Mouse (Mus musculus) embryonic facial prominence, embryonic 10.5 days (tissue): ENCODE data around the gene Amz2. TPM values are rescaled to one million over a fixed set of nuclear protein-coding genes. Genes with fewer than 3 reads are reported as not detected.

Experiments used
- DNase-seq: peaks from one replicate; pipeline ENCODE4 v3.0.0-alpha.2; 2017; ENCODE audit warnings: low spot score
- H3K27ac ChIP-seq: fragments of 300-500 bp; sonication (generic); replicated peaks from 2 replicates; pipeline ENCODE4 v1.5.1; 2016; ENCODE audit warnings: mild to moderate bottlenecking
- H3K27me3 ChIP-seq: fragments of 300-500 bp; sonication (generic); replicated peaks from 2 replicates; pipeline ENCODE4 v1.6.1; 2016; ENCODE audit warnings: low read depth, mild to moderate bottlenecking; ENCODE audit not compliant: poor library complexity, severe bottlenecking
- H3K36me3 ChIP-seq: fragments of 300-500 bp; sonication (generic); replicated peaks from 2 replicates; pipeline ENCODE4 v1.6.1; 2016; ENCODE audit warnings: mild to moderate bottlenecking, moderate library complexity
- H3K4me1 ChIP-seq: fragments of 300-500 bp; sonication (generic); 2 replicates; pipeline ENCODE4 v1.6.1; 2016
- H3K4me3 ChIP-seq: fragments of 300-500 bp; sonication (generic); 2 replicates; pipeline ENCODE4 v1.5.1; 2016; ENCODE audit warnings: mild to moderate bottlenecking, moderate library complexity
- H3K9me3 ChIP-seq: fragments of 300-500 bp; sonication (generic); 2 replicates; pipeline ENCODE4 v1.6.1; 2016; ENCODE audit warnings: mild to moderate bottlenecking
- WGBS: fragments of 180-500 bp; shearing (Covaris S2); methylation state at CpG from one replicate; pipeline ENCODE4 v1.1.7; 2016; 5-methylcytosine and 5-hydroxymethylcytosine counted together
- polyA plus RNA-seq: library from polyadenylated mRNA; unstranded; fragments of >200 nt; fragmentation: Nextera tagmentation; extraction: Ambion mirVana; gene quantifications from 2 replicates; pipeline ENCODE4 v1.2.1, GENCODE M21; 2016

The Amz2 gene
- polyA plus RNA-seq, 1 experiment from 2014 or later, result 41.6 TPM

GRCm38 (mm10) chr11:109426272-109426586 lies 483 bp downstream of the Amz2 start:
- Histone ChIP-seq H3K9me3 (no peaks in the 10 kb centered on the region), H3K27me3 (no peaks in the 10 kb centered on the region), H3K36me3 (peaks cover 30% of the 10 kb centered on the region), H3K4me1 (peaks cover 13% of the 10 kb centered on the region), H3K27ac (peak overlapping the region; percentile 91), H3K4me3 (peak overlapping the region; percentile 80)
- under 1% methylated on average over 11 of the region's 11 CpGs for WGBS
- no peak for DNase-seq

GRCm38 (mm10) chr11:109427353-109427752 lies 1.6 kb downstream of the Amz2 start:
- WGBS, result 96% methylated on average over 5 of the region's 5 CpGs
- no peak for DNase-seq
- H3K9me3 ChIP-seq, result no peaks in the 10 kb centered on the region
- H3K27ac ChIP-seq, result no peak overlapping the region
- no peaks in the 10 kb centered on the region for H3K27me3 ChIP-seq
- peaks cover 35% of the 10 kb centered on the region for H3K36me3 ChIP-seq
- H3K4me3 ChIP-seq, result no peak overlapping the region
- peaks cover 13% of the 10 kb centered on the region for H3K4me1 ChIP-seq

- no peaks in the 10 kb centered on the region; the same call in 1 of the 2 replicates for H3K27me3 ChIP-seq
- H3K27ac ChIP-seq, result no peak overlapping the region
- WGBS, result 93% methylated on average over 16 of the region's 16 CpGs
- no peak overlapping the region for H3K4me3 ChIP-seq
- H3K36me3 ChIP-seq, result peaks cover 76% of the 10 kb centered on the region
- peaks cover 3% of the 10 kb centered on the region for H3K4me1 ChIP-seq
- no peak for DNase-seq
- no peaks in the 10 kb centered on the region for H3K9me3 ChIP-seq
These were observed 8.6 kb downstream of the Amz2 start for GRCm38 (mm10) chr11:109434233-109434798.

GRCm38 (mm10) chr11:109436889-109437288 lies 11.1 kb downstream of the Amz2 start:
- H3K36me3 ChIP-seq, result peaks cover 52% of the 10 kb centered on the region
- peaks cover 16% of the 10 kb centered on the region for H3K27me3 ChIP-seq
- no peak overlapping the region for H3K4me3 ChIP-seq
- H3K9me3 ChIP-seq, result no peaks in the 10 kb centered on the region
- peaks cover 21% of the 10 kb centered on the region for H3K4me1 ChIP-seq
- no peak for DNase-seq
- H3K27ac ChIP-seq, result no peak overlapping the region
- WGBS, result 75% methylated on average over 7 of the region's 8 CpGs

GRCm38 (mm10) chr11:109439209-109439608 lies 13.5 kb downstream of the Amz2 start:
- peak overlapping the region; percentile 61; the same call in 1 of the 2 replicates for H3K4me3 ChIP-seq
- WGBS, result 23% methylated on average over 5 of the region's 5 CpGs
- H3K36me3 ChIP-seq, result peaks cover 41% of the 10 kb centered on the region
- no peaks in the 10 kb centered on the region for H3K9me3 ChIP-seq
- H3K4me1 ChIP-seq, result peaks cover 23% of the 10 kb centered on the region
- peak; percentile 17 for DNase-seq
- H3K27ac ChIP-seq, result no peak overlapping the region
- H3K27me3 ChIP-seq, result peaks cover 16% of the 10 kb centered on the region

- WGBS, result 1% methylated on average over 32 of the region's 32 CpGs
- H3K27ac ChIP-seq, result peak overlapping the region; percentile 60
These were observed 14.1 kb downstream of the Amz2 start for GRCm38 (mm10) chr11:109439829-109440340.

GRCm38 (mm10) chr11:109440641-109441040 lies 14.9 kb downstream of the Amz2 start:
- Histone ChIP-seq H3K36me3 (peaks cover 27% of the 10 kb centered on the region), H3K9me3 (no peaks in the 10 kb centered on the region), H3K4me3 (peak overlapping the region; percentile 61), H3K27ac (no peak overlapping the region), H3K27me3 (peaks cover 16% of the 10 kb centered on the region), H3K4me1 (peaks cover 23% of the 10 kb centered on the region)
- 59% methylated on average over 4 of the region's 4 CpGs for WGBS
- DNase-seq, result no peak

More at GRCm38 (mm10) chr11:109439829-109440340, 14.1 kb downstream of the Amz2 start:
- Histone ChIP-seq H3K9me3 (no peaks in the 10 kb centered on the region), H3K4me3 (peak overlapping the region; percentile 61), H3K27me3 (peaks cover 16% of the 10 kb centered on the region), H3K36me3 (peaks cover 34% of the 10 kb centered on the region), H3K4me1 (peaks cover 23% of the 10 kb centered on the region)
- DNase-seq, result peak; percentile 69

- H3K36me3 ChIP-seq, result peaks cover 22% of the 10 kb centered on the region
- peaks cover 23% of the 10 kb centered on the region for H3K4me1 ChIP-seq
- peaks cover 16% of the 10 kb centered on the region for H3K27me3 ChIP-seq
- H3K9me3 ChIP-seq, result no peaks in the 10 kb centered on the region
- WGBS, result 59% methylated on average over 3 of the region's 3 CpGs
- peak; percentile 46 for DNase-seq
- no peak overlapping the region for H3K4me3 ChIP-seq
- H3K27ac ChIP-seq, result no peak overlapping the region
These were observed 15.4 kb downstream of the Amz2 start for GRCm38 (mm10) chr11:109441119-109441518.

- Histone ChIP-seq H3K9me3 (no peaks in the 10 kb centered on the region), H3K36me3 (peaks cover 11% of the 10 kb centered on the region), H3K27me3 (peaks cover 16% of the 10 kb centered on the region), H3K27ac (no peak overlapping the region), H3K4me1 (peaks cover 23% of the 10 kb centered on the region), H3K4me3 (no peak overlapping the region)
- DNase-seq, result peak; percentile 60
- 47% methylated on average over 5 of the region's 5 CpGs for WGBS
These were observed 16.5 kb downstream of the Amz2 start for GRCm38 (mm10) chr11:109442166-109442730.

- no peak overlapping the region for H3K27ac ChIP-seq
- WGBS, result 91% methylated on average over 8 of the region's 8 CpGs
These were observed 17.9 kb downstream of the Amz2 start for GRCm38 (mm10) chr11:109443468-109444263.

GRCm38 (mm10) chr11:109444600-109444999 lies 18.9 kb downstream of the Amz2 start:
- H3K9me3 ChIP-seq, result no peaks in the 10 kb centered on the region
- peaks cover 17% of the 10 kb centered on the region for H3K4me1 ChIP-seq
- no peak overlapping the region for H3K27ac ChIP-seq
- DNase-seq, result peak; percentile 47
- 56% methylated on average over 7 of the region's 7 CpGs for WGBS
- no peaks in the 10 kb centered on the region for H3K36me3 ChIP-seq
- peaks cover 13% of the 10 kb centered on the region for H3K27me3 ChIP-seq
- H3K4me3 ChIP-seq, result no peak overlapping the region

More at GRCm38 (mm10) chr11:109443468-109444263, 17.9 kb downstream of the Amz2 start:
- no peaks in the 10 kb centered on the region for H3K9me3 ChIP-seq
- peaks cover 16% of the 10 kb centered on the region for H3K27me3 ChIP-seq
- no peaks in the 10 kb centered on the region for H3K36me3 ChIP-seq
- DNase-seq, result no peak
- H3K4me3 ChIP-seq, result no peak overlapping the region
- peaks cover 23% of the 10 kb centered on the region for H3K4me1 ChIP-seq

GRCm38 (mm10) chr11:109445438-109446035 lies 19.8 kb downstream of the Amz2 start:
- Histone ChIP-seq H3K9me3 (no peaks in the 10 kb centered on the region), H3K27me3 (peaks cover 4% of the 10 kb centered on the region), H3K27ac (no peak overlapping the region), H3K36me3 (no peaks in the 10 kb centered on the region), H3K4me1 (peaks cover 8% of the 10 kb centered on the region), H3K4me3 (no peak overlapping the region)
- peak; percentile 25 for DNase-seq
- WGBS, result 62% methylated on average over 13 of the region's 13 CpGs
